Mouse (Mus musculus): ENCODE measurements around the gene Terf2. TPM values are rescaled to one million over a fixed set of nuclear protein-coding genes. Genes with fewer than 3 reads are reported as not detected.
"Not testable (repeated sequence)": the region's sequence is repeated elsewhere in the genome, so short reads cannot be mapped to it uniquely, and the experiment has no call there.

Terf2 gene
- polyA plus RNA-seq, 1 experiment from 2014 or later: 26.8 TPM

GRCm38 (mm10) chr8:107056076-107056972 is 40.0 kb downstream of the Terf2 start, which contains the start of the genes Cog8 and Nip7:
Cog8 (minus strand) TSS chr8:107056689.
Nip7 (plus strand) TSS chr8:107056877.
- H3K27ac ChIP-seq: peak within 1 kb of the TSS; percentile 36
- peaks cover 27% of the 10 kb centered on the region for H3K36me3 ChIP-seq (ENCODE audit: inconsistent target)
- WGBS (ENCODE audit: missing documents): 1% methylated on average over 83 of the region's 88 CpGs
- peak within 1 kb of the TSS; percentile 92 for H3K4me3 ChIP-seq (ENCODE audit: inconsistent target)
- peaks cover 67% of the 10 kb centered on the region for H3K79me2 ChIP-seq (ENCODE audit: inconsistent target)

DNA sequence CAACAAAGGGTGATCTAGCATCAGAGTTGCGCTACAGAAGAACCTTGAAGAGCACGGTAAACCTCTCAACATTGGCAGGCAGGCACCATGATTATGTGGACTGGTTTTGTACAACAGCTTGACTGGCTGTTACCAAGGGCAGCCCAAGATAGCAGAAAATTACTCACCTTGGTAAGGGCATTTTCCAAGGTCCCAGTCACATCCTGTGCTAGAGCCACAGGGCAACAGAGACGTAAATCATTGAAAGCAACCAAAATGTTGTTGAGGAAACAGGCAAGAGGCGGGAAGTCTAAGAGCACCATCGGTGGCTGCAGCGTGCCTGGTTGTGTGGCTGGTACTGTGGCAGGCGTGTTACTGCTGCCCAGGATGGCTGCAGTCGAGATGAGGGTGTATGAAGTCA is 44.3 kb downstream of the Terf2 start:
- Histone ChIP-seq H3K79me2 (ENCODE audit: inconsistent target) (peaks cover 75% of the 10 kb centered on the region), H3K4me3 (ENCODE audit: inconsistent target) (no peak overlapping the region), H3K36me3 (ENCODE audit: inconsistent target) (peaks cover 19% of the 10 kb centered on the region), H3K27ac (no peak overlapping the region)
- 93% methylated on average over 8 of the region's 8 CpGs for WGBS (ENCODE audit: missing documents)

GRCm38 (mm10) chr8:107049480-107049879 is 46.9 kb downstream of the Terf2 start:
- 82% methylated on average over 4 of the region's 4 CpGs for WGBS (ENCODE audit: missing documents)
- peaks cover 74% of the 10 kb centered on the region for H3K79me2 ChIP-seq (ENCODE audit: inconsistent target)
- H3K27ac ChIP-seq: no peak overlapping the region
- peak overlapping the region; percentile 44 for H3K4me3 ChIP-seq (ENCODE audit: inconsistent target)
- H3K36me3 ChIP-seq (ENCODE audit: inconsistent target): peaks cover 41% of the 10 kb centered on the region

DNA sequence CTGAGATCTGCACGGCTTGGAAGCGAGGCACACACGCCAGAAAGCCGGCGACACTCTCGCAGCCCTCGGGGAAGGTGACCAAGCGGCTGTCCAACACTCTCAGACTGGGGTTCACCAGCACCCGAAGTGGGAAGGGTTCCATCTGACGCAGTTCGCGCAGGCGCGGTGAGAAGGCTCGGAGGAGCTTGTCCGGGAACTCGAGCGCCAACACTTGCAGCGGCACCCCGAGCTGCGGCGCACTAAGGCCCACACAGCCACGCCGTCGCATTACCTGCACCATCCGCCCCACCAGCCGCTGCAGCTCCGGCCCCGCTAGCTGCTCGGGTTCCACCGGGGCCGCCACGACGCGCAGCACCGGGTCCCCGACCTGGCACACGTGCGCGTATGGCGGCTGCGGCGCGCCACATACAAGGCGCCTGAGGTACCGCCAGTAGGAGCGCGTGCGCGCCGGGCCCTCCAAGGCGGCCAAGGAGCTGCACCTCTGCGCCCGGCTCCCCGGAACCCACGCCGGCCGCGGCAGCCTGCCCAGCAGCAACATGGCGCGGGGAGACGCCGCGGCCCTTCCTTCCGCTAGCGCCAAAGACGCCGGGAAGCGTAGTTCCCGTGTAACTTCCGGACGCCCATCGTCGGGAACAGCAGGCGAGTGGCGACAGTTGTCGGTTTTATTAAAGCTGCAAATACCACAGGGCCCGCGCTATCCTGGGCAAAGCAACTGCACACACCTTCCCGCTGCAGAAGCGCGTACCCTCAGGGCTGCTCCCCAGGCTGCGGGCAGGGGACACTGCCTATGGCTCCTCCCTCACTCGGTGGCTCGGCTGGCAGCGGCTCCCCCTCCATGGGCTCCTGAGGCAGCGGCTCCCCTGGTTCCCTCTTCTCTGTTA is 48.0 kb downstream of the Terf2 start, which contains the start of gene Pdf:
Gene Pdf (minus strand): TSS at position 554 of the 881 bp plus-strand sequence.
- Histone ChIP-seq H3K36me3 (ENCODE audit: inconsistent target) (peaks cover 51% of the 10 kb centered on the region), H3K4me3 (ENCODE audit: inconsistent target) (peak within 1 kb of the TSS; percentile 60), H3K27ac (peak within 1 kb of the TSS; percentile 43), H3K79me2 (ENCODE audit: inconsistent target) (peaks cover 62% of the 10 kb centered on the region)
- WGBS (ENCODE audit: missing documents): under 1% methylated on average over 77 of the region's 87 CpGs

DNA sequence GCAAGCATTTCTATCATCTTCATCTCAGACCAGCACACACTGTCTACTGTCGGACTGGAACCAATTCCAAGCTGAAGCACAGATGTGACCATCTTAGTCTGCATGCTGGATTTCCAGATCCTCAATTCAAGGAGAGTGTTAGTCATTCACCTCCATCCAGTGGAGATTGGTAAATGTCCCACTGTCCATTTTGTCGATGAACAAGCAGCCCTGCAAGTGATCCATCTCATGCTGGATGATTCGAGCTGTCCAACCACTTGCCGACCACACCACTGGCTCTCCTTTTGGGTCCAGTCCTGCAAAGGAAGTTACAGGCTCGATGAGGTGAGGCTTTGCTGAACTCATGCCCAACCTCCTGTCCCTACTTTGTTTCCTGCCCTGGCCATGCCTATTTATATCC is 49.4 kb downstream of the Terf2 start:
- peaks cover 51% of the 10 kb centered on the region for H3K36me3 ChIP-seq (ENCODE audit: inconsistent target)
- no peak overlapping the region for H3K4me3 ChIP-seq (ENCODE audit: inconsistent target)
- H3K79me2 ChIP-seq (ENCODE audit: inconsistent target): peaks cover 49% of the 10 kb centered on the region
- no peak overlapping the region for H3K27ac ChIP-seq
- WGBS (ENCODE audit: missing documents): 64% methylated on average over 5 of the region's 5 CpGs

GRCm38 (mm10) chr8:107045478-107045877 is 50.9 kb downstream of the Terf2 start:
- no peak overlapping the region for H3K27ac ChIP-seq
- 88% methylated on average over 6 of the region's 6 CpGs for WGBS (ENCODE audit: missing documents)
- H3K79me2 ChIP-seq (ENCODE audit: inconsistent target): peaks cover 34% of the 10 kb centered on the region

GRCm38 (mm10) chr8:107040632-107041031 is 55.7 kb downstream of the Terf2 start:
- no peak overlapping the region for H3K27ac ChIP-seq
- H3K4me3 ChIP-seq (ENCODE audit: inconsistent target): no peak overlapping the region
- peaks cover 8% of the 10 kb centered on the region; the same call in 1 of the 2 replicates for H3K79me2 ChIP-seq (ENCODE audit: inconsistent target)
- 45% methylated on average over 7 of the region's 7 CpGs for WGBS (ENCODE audit: missing documents)
- H3K36me3 ChIP-seq (ENCODE audit: inconsistent target): peaks cover 66% of the 10 kb centered on the region

More at GRCm38 (mm10) chr8:107045478-107045877, 50.9 kb downstream of the Terf2 start:
- H3K36me3 ChIP-seq (ENCODE audit: inconsistent target): peaks cover 60% of the 10 kb centered on the region
- no peak overlapping the region for H3K4me3 ChIP-seq (ENCODE audit: inconsistent target)

GRCm38 (mm10) chr8:107036626-107037025 is 59.7 kb downstream of the Terf2 start:
- WGBS (ENCODE audit: missing documents): 86% methylated on average over 8 of the region's 8 CpGs
- H3K79me2 ChIP-seq (ENCODE audit: inconsistent target): peaks cover 44% of the 10 kb centered on the region
- no peak overlapping the region for H3K4me3 ChIP-seq (ENCODE audit: inconsistent target)
- peaks cover 26% of the 10 kb centered on the region for H3K36me3 ChIP-seq (ENCODE audit: inconsistent target)
- no peak overlapping the region for H3K27ac ChIP-seq

DNA sequence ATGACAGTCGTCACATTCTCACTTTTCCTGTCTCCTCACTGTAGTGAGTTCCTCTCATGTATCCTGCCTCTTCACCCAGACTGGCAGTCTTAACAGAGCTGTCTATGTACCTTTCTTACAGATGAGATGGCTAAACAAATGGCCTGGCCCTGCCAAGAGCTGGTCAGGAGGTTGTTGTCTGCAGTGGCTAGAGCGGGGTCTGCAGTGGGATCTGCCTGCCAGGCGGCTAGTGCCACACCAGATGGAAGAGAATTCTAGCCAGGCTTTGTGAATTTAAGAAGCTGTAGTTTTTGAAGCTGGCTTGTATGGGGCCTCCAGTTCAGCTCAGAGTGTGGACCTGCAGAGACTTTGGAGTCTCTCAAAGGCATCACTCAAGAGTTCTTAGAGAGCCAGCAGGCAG is 60.7 kb downstream of the Terf2 start:
- WGBS (ENCODE audit: missing documents): 100% methylated on average over 3 of the region's 3 CpGs
- Histone ChIP-seq H3K79me2 (ENCODE audit: inconsistent target) (peaks cover 44% of the 10 kb centered on the region), H3K27ac (no peak overlapping the region), H3K4me3 (ENCODE audit: inconsistent target) (no peak overlapping the region), H3K36me3 (ENCODE audit: inconsistent target) (peaks cover 17% of the 10 kb centered on the region)

DNA sequence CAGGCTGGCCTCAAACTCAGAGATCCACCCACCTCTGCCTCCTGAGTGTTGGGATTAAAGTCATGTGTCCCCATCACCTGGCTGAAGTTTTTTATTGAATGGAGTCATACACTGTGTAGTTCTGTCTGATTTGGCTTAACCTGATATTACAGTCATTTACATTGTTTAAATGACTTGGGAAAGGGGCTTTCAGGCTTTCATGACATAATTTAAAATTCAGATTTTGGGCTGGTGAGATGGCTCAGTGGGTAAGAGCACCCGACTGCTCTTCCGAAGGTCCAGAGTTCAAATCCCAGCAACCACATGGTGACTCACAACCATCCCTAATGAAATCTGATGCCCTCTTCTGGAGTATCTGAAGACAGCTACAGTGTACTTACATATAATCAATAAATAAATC is 62.7 kb downstream of the Terf2 start:
- H3K4me3 ChIP-seq (ENCODE audit: inconsistent target); H3K27ac ChIP-seq: not testable (repeated sequence)
- WGBS (ENCODE audit: missing documents): 86% methylated on average over 2 of the region's 2 CpGs
- Histone ChIP-seq H3K79me2 (ENCODE audit: inconsistent target) (peaks cover 44% of the 10 kb centered on the region), H3K36me3 (ENCODE audit: inconsistent target) (peaks cover 11% of the 10 kb centered on the region)

DNA sequence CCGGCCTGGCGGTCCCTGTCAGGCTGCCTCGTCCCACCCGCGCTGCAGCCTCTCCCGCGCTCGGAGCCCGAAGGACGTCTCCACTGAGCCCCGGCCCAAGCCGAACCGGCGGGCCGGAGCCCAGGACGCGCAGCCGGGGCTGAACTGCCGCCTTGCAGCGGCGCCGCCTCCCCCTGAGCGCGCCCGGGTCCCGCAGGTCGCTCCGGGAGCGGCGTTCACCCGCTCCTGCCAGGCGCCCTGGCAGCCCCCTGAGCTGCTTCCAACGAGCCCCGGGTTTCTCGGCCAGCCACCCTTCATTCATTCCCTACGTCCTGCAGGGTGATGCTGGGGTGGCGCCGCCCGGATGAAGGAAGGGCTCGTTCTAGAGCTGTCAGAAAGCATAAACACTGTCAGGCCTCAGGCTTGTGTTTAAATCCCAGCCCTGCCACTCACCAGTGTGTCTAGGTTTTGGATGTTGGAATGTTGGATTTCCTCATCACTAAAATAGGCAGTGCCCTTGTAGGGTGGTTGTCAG is 64.7 kb downstream of the Terf2 start:
- Histone ChIP-seq H3K27ac (no peak overlapping the region), H3K36me3 (ENCODE audit: inconsistent target) (peaks cover 3% of the 10 kb centered on the region; the same call in 1 of the 2 replicates), H3K79me2 (ENCODE audit: inconsistent target) (peaks cover 44% of the 10 kb centered on the region), H3K4me3 (ENCODE audit: inconsistent target) (peak overlapping the region; percentile 54)
- 1% methylated on average over 40 of the region's 40 CpGs for WGBS (ENCODE audit: missing documents)

DNA sequence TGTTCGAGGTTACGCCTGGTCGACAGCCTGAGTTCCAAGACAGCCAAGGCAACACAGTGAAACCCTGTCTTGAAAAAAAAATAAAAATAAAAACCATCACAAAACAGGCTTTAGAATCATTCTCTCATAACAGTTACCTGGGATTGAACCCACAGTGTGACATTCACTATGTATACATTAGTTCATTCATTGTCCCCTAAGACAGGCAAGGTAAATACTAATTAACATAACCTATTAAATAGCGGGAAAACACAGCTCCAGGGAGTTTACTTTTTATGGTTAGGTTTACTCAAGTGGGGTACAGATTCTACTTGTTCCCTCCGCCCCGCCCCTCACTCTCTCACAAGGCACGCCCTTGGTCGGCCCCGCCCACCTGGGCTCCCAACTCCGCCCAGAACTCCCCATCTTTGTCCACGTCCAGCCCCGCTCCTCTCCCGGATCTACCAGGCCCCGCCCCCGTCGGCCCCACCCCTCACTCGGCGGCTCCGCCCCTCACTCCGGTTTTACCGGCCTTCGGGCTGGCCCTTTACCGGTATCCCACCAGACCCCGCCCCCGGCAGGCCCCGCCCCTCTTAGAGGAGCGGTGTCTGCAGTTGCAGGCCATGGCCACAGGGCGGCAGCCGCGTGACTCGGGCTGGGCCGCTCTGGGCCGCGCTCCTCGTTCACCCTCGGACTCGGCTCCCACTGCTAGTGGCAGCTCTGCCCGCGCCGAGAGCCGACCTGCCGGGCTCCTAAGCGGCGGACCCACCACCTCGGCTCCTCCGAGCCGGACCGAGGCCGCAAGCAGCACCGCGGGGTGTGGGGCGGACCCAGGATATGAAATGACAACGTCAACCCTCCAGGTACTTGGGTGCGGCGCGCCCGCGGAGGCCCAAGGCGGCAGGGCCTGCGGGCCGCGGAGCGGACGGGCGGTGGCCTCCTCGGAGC is 65.4 kb downstream of the Terf2 start, which contains the start of gene Vps4a:
Gene Vps4a (plus strand): TSS at position 573 of the 927 bp plus-strand sequence.
- Histone ChIP-seq H3K27ac (0 out of 2 replicates have a peak within 1 kb of the TSS, but pooled peaks have one; percentile 8), H3K79me2 (ENCODE audit: inconsistent target) (peaks cover 43% of the 10 kb centered on the region), H3K36me3 (ENCODE audit: inconsistent target) (no peaks in the 10 kb centered on the region), H3K4me3 (ENCODE audit: inconsistent target) (peak within 1 kb of the TSS; percentile 54)
- WGBS (ENCODE audit: missing documents): 7% methylated on average over 58 of the region's 66 CpGs

GRCm38 (mm10) chr8:107030058-107030457 is 66.3 kb downstream of the Terf2 start:
- Histone ChIP-seq H3K79me2 (ENCODE audit: inconsistent target) (peaks cover 34% of the 10 kb centered on the region), H3K4me3 (ENCODE audit: inconsistent target) (no peak overlapping the region)

More at GRCm38 (mm10) chr8:107030058-107030457, 66.3 kb downstream of the Terf2 start:
- 59% methylated on average over 5 of the region's 5 CpGs for WGBS (ENCODE audit: missing documents)
- Histone ChIP-seq H3K36me3 (ENCODE audit: inconsistent target) (no peaks in the 10 kb centered on the region), H3K27ac (0 out of 2 replicates have a peak overlapping the region, but pooled peaks have one; percentile 8)

Measured in macrophage (primary cell).